Comparison of ENCODE assay signal across 8 mouse cellular contexts in the genomic region with DNA sequence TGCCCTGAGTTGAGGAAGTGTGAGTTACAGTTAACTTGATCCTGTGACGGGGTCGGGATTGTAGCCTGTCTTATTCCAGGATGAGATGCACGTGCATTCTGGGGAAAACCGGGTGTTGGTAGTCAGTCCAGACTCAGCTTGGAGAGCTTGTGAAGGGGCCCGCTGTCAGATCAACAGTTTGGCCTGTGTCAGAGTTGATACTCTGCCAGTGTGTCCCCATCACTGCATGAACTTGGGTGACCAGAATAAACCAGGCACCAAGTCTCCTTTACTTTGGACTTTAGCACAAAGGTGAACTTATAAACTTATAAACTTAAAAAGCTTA. TPM values are rescaled to one million over a fixed set of nuclear protein-coding genes. Genes with fewer than 3 reads are reported as not detected.
A peak's percentile ranks its signal among the peaks of the same experiment; 100 is the strongest.
DNase-seq lines count a peak whose midpoint lies in the region; ATAC-seq and TF ChIP-seq lines count a peak whose summit lies in the region.

No protein-coding gene starts in this region.

- H3K36me3 ChIP-seq in lung, embryonic 14.5 days (ENCODE audit: insufficient read depth) = peaks cover 22% of the 10 kb centered on the region
- peaks cover 15% of the 10 kb centered on the region for H3K36me3 ChIP-seq in embryonic facial prominence, embryonic 15.5 days

- ATAC-seq in lung, embryonic 14.5 days (ENCODE audit: insufficient read depth) = peak; percentile 14; the same call in 1 of the 2 replicates
- ATAC-seq in embryonic facial prominence, embryonic 15.5 days (ENCODE audit: insufficient number of reproducible peaks, low FRiP score, low TSS enrichment, low read depth) = no peak

- DNase-seq in lung, embryonic 14.5 days = no peak
- DNase-seq in lung, postnatal 36 days = no peak
- peak; percentile 24 to 57 for DNase-seq in kidney, postnatal 25 days
- no peak for DNase-seq in right cerebral cortex, postnatal 4 days
- no peak for DNase-seq in adrenal gland, postnatal 14 days
- DNase-seq in B cell, adult 2 months = no peak

- peak overlapping the region; percentile 87 for H3K9ac ChIP-seq in lung, embryonic 14.5 days
- peak overlapping the region; percentile 87 for H3K9ac ChIP-seq in embryonic facial prominence, embryonic 15.5 days

- H3K4me2 ChIP-seq in lung, embryonic 14.5 days = peak overlapping the region; percentile 98
- H3K4me2 ChIP-seq in embryonic facial prominence, embryonic 15.5 days (replicated peaks) = peak overlapping the region; percentile 93

- H3K4me3 ChIP-seq in lung, embryonic 14.5 days (ENCODE audit: low read depth, low read length) = peak overlapping the region; percentile 94
- H3K4me3 ChIP-seq in embryonic facial prominence, embryonic 15.5 days (replicated peaks) = peak overlapping the region; percentile 99
- peak overlapping the region; percentile 68 for H3K4me3 ChIP-seq in olfactory bulb, adult 2 months (ENCODE audit: insufficient read depth, low read depth, low read length)

- 0 out of 2 replicates have a peak, but pooled peaks cover 5% of the 10 kb centered on the region for H3K4me1 ChIP-seq in lung, embryonic 14.5 days (ENCODE audit: insufficient read depth)
- peaks cover 36% of the 10 kb centered on the region for H3K4me1 ChIP-seq in embryonic facial prominence, embryonic 15.5 days
- peaks cover 40% of the 10 kb centered on the region for H3K4me1 ChIP-seq in olfactory bulb, adult 2 months (ENCODE audit: control insufficient read depth, insufficient read depth, low read length)

- H3K27me3 ChIP-seq in lung, embryonic 14.5 days (ENCODE audit: insufficient read depth, low read length) = no peaks in the 10 kb centered on the region
- no peaks in the 10 kb centered on the region for H3K27me3 ChIP-seq in embryonic facial prominence, embryonic 15.5 days

- H3K27ac ChIP-seq in lung, embryonic 14.5 days (ENCODE audit: low read depth) = no peak overlapping the region
- H3K27ac ChIP-seq in embryonic facial prominence, embryonic 15.5 days (replicated peaks) = peak overlapping the region; percentile 68
- no peak overlapping the region for H3K27ac ChIP-seq in olfactory bulb, adult 2 months (ENCODE audit: insufficient read depth, low read depth, low read length)

- no peak for TF ChIP-seq POLR2A in olfactory bulb, adult 2 months (IDR thresholded peaks at IDR 0.05; ENCODE audit: insufficient read depth, low read depth, low read length)

- no peaks in the 10 kb centered on the region for H3K9me3 ChIP-seq in lung, embryonic 14.5 days (ENCODE audit: low read depth, low read length)
- H3K9me3 ChIP-seq in embryonic facial prominence, embryonic 15.5 days (replicated peaks) = no peaks in the 10 kb centered on the region

- TF ChIP-seq CTCF in lung, embryonic 14.5 days (IDR thresholded peaks at IDR 0.05; ENCODE audit: low read depth) = no peak
- TF ChIP-seq CTCF in olfactory bulb, adult 2 months (IDR thresholded peaks at IDR 0.05; ENCODE audit: insufficient read depth, low read depth, low read length) = no peak

- 3% methylated on average over 5 of the region's 5 CpGs for WGBS in lung, embryonic 14.5 days
- 1% methylated on average over 5 of the region's 5 CpGs for WGBS in embryonic facial prominence, embryonic 15.5 days
- WGBS in olfactory bulb, adult 2 months = 1% methylated on average over 5 of the region's 5 CpGs

RNA-seq across cellular contexts. Expression of a gene that starts 0.8 kb away (rescaled TPM):
- 17.2 and 18.2 TPM in 2 replicates for polyA plus RNA-seq in lung, embryonic 14.5 days (2014; fragmentation: Nextera tagmentation; extraction: Ambion mirVana)
- polyA plus RNA-seq in embryonic facial prominence, embryonic 15.5 days (2015; fragmentation: Nextera tagmentation; extraction: Ambion mirVana) = 23.3 and 24.1 TPM in 2 replicates
- polyA plus RNA-seq in olfactory bulb, adult 2 months (2012; ENCODE audit: insufficient read depth, insufficient read length, low replicate concordance, missing spikeins) = not detected in 2 replicates
- total RNA-seq in adrenal gland, postnatal 14 days (2021) = 25.5 and 29.9 TPM in 2 replicates

RNA-seq across cellular contexts. Expression of a gene that starts 24.2 kb away (rescaled TPM):
- polyA plus RNA-seq in lung, embryonic 14.5 days (2014; fragmentation: Nextera tagmentation; extraction: Ambion mirVana) = 18.1 and 18.5 TPM in 2 replicates
- 37.0 and 38.3 TPM in 2 replicates for polyA plus RNA-seq in embryonic facial prominence, embryonic 15.5 days (2015; fragmentation: Nextera tagmentation; extraction: Ambion mirVana)
- not detected in 2 replicates for polyA plus RNA-seq in olfactory bulb, adult 2 months (2012; ENCODE audit: insufficient read depth, insufficient read length, low replicate concordance, missing spikeins)
- 24.4 and 26.8 TPM in 2 replicates for total RNA-seq in adrenal gland, postnatal 14 days (2021)

RNA-seq across cellular contexts. Expression of a gene that starts 24.2 kb away (rescaled TPM):
- polyA plus RNA-seq in lung, embryonic 14.5 days (2014; fragmentation: Nextera tagmentation; extraction: Ambion mirVana) = 0.14 and 0.22 TPM in 2 replicates
- 0.42 and 0.59 TPM in 2 replicates for polyA plus RNA-seq in embryonic facial prominence, embryonic 15.5 days (2015; fragmentation: Nextera tagmentation; extraction: Ambion mirVana)
- polyA plus RNA-seq in olfactory bulb, adult 2 months (2012; ENCODE audit: insufficient read depth, insufficient read length, low replicate concordance, missing spikeins) = not detected in 2 replicates
- total RNA-seq in adrenal gland, postnatal 14 days (2021) = 0.11 TPM in 1 of 2 replicates, not detected in the other

RNA-seq across cellular contexts. Expression of a gene that starts 29.9 kb away (rescaled TPM):
- 9.0 and 9.5 TPM in 2 replicates for polyA plus RNA-seq in lung, embryonic 14.5 days (2014; fragmentation: Nextera tagmentation; extraction: Ambion mirVana)
- polyA plus RNA-seq in embryonic facial prominence, embryonic 15.5 days (2015; fragmentation: Nextera tagmentation; extraction: Ambion mirVana) = 43.6 and 55.8 TPM in 2 replicates
- polyA plus RNA-seq in olfactory bulb, adult 2 months (2012; ENCODE audit: insufficient read depth, insufficient read length, low replicate concordance, missing spikeins) = not detected in 2 replicates
- 16.4 and 23.5 TPM in 2 replicates for total RNA-seq in adrenal gland, postnatal 14 days (2021)

RNA-seq across cellular contexts. Expression of a gene that starts 40.0 kb away (rescaled TPM):
- 273 and 293 TPM in 2 replicates for polyA plus RNA-seq in lung, embryonic 14.5 days (2014; fragmentation: Nextera tagmentation; extraction: Ambion mirVana)
- 243 and 249 TPM in 2 replicates for polyA plus RNA-seq in embryonic facial prominence, embryonic 15.5 days (2015; fragmentation: Nextera tagmentation; extraction: Ambion mirVana)
- polyA plus RNA-seq in olfactory bulb, adult 2 months (2012; ENCODE audit: insufficient read depth, insufficient read length, low replicate concordance, missing spikeins) = not detected in 2 replicates
- 147 and 153 TPM in 2 replicates for total RNA-seq in adrenal gland, postnatal 14 days (2021)

Comparison
In these comparisons a context has a peak if more than half of its experiments do, and no peak if none do; other contexts are left out.
1. DNase-seq: peak in kidney, postnatal 25 days (2 of 2); none in lung, embryonic 14.5 days (single experiment), lung, postnatal 36 days (single experiment), right cerebral cortex, postnatal 4 days (single experiment), adrenal gland, postnatal 14 days (single experiment) and B cell, adult 2 months (0 of 2).
2. RNA of a gene that starts 0.8 kb away (polyA plus RNA-seq): 23.3 to 24.1 TPM in embryonic facial prominence, embryonic 15.5 days and 17.2 to 18.2 TPM in lung, embryonic 14.5 days; not detected in olfactory bulb, adult 2 months; every median in the first group is over 10 times any median in the second.
3. Peak in every context shown above with its lines, with median percentiles within 50 percentile points of each other: H3K4me3 ChIP-seq.